Mouse (Mus musculus) heart, postnatal 0 days (tissue): Measurements from ENCODE around the gene Olfr288.

Experiments
- CTCF ChIP-seq: IDR thresholded peaks from 2 replicates; pipeline ENCODE4 v1.5.1; 2016; ENCODE audit warnings: antibody characterized with exemption, control low read depth, low read depth
- EP300 ChIP-seq: IDR thresholded peaks from 2 replicates; pipeline ENCODE4 v1.6.1; 2016; ENCODE audit warnings: antibody characterized with exemption, low read depth

DNA sequence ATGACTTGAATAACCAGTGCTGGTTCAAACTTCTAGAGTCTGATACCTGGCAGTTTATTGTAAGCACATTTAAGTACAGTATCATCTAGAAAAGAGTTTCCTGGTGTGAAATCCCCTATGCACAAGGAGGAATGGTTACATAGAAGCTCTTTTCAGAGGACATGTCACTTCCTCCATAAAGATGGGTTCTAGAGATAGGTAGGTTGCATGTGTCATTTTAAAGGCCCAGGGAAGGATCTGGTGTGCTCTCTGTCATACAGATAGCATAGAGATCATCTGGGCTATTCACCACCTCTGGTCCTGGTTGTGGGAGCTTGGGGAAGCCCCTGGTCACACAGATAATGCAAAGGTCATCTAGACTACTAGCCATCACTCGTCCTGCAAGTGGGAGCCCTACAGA lies 38.1 kb downstream of the Olfr288 start:
- TF ChIP-seq CTCF (no peak), EP300 (no peak)
